Mouse (Mus musculus) midbrain, embryonic 10.5 days (tissue): Measurements from ENCODE around the gene Vezt. TPM values are rescaled to one million over a fixed set of nuclear protein-coding genes. Genes with fewer than 3 reads are reported as not detected.

Experiments
- DNase-seq: peaks from one replicate; pipeline ENCODE4 v3.0.0-alpha.2; 2017; ENCODE audit warnings: low spot score
- H3K27ac ChIP-seq: fragments of 300-500 bp; sonication (generic); replicated peaks from 2 replicates; pipeline ENCODE4 v1.5.1; 2016; ENCODE audit warnings: mild to moderate bottlenecking
- H3K27me3 ChIP-seq: fragments of 300-500 bp; sonication (generic); 2 replicates; pipeline ENCODE4 v1.6.1; 2016; ENCODE audit warnings: low read depth, mild to moderate bottlenecking; ENCODE audit not compliant: poor library complexity, severe bottlenecking
- H3K36me3 ChIP-seq: fragments of 300-500 bp; sonication (generic); 2 replicates; pipeline ENCODE4 v1.6.1; 2016; ENCODE audit warnings: mild to moderate bottlenecking, moderate library complexity
- H3K4me1 ChIP-seq: fragments of 300-500 bp; sonication (generic); 2 replicates; pipeline ENCODE4 v1.6.1; 2016
- H3K4me3 ChIP-seq: fragments of 300-500 bp; sonication (generic); 2 replicates; pipeline ENCODE4 v1.5.1; 2016; ENCODE audit warnings: mild to moderate bottlenecking, moderate library complexity
- H3K9me3 ChIP-seq: fragments of 300-500 bp; sonication (generic); replicated peaks from 2 replicates; pipeline ENCODE4 v1.6.1; 2016; ENCODE audit warnings: mild to moderate bottlenecking
- WGBS: fragments of 180-500 bp; shearing (Covaris S2); methylation state at CpG from one replicate; pipeline ENCODE4 v1.1.7; 2016; 5-methylcytosine and 5-hydroxymethylcytosine counted together
- microRNA counts: library from miRNA; unstranded; fragments of <30 nt; microRNA quantifications from one replicate; lab custom pipeline; 2017
- microRNA-seq: library from miRNA; unstranded; fragments of <30 nt; microRNA quantifications from one replicate; pipeline ENCODE4, GENCODE M21; 2017
- polyA plus RNA-seq: library from polyadenylated mRNA; unstranded; fragments of >200 nt; fragmentation: Nextera tagmentation; extraction: Ambion mirVana; gene quantifications from 2 replicates; pipeline ENCODE4 v1.2.1, GENCODE M21; 2016

Gene Vezt
- polyA plus RNA-seq, 1 experiment from 2014 or later, result 29.6 TPM

- Histone ChIP-seq H3K4me1 (peaks cover 17% of the 10 kb centered on the region), H3K4me3 (no peak overlapping the region), H3K9me3 (no peaks in the 10 kb centered on the region), H3K27me3 (no peaks in the 10 kb centered on the region), H3K36me3 (no peaks in the 10 kb centered on the region), H3K27ac (no peak overlapping the region)
- WGBS, result 86% methylated on average over 4 of the region's 4 CpGs
- no peak for DNase-seq
Measured at GRCm38 (mm10) chr10:93892551-93892950, 143.1 kb downstream of the Vezt start.

DNA sequence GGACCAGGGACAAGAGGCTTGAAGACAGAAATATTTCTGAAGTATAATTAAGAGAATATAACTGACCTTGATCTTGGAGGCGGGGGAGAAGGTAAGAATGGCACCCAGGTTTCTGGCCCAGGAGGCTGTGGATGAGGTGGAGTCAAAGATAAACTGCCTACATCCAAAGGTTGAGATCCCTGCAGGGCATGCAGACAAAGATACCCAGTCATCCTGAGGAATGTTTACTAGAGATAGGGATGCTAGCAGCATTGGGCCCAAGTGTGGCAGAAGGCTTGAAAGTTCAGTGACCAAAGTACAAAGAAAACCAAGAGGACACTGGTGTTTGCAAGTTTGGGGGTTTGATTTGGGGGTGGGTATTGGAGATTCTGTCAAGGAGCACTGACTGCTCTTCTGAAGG, 144.6 kb downstream of the Vezt start:
- peaks cover 12% of the 10 kb centered on the region for H3K36me3 ChIP-seq
- H3K27ac ChIP-seq, result no peak overlapping the region
- DNase-seq, result no peak
- H3K9me3 ChIP-seq, result no peaks in the 10 kb centered on the region
- no peak overlapping the region for H3K4me3 ChIP-seq
- whole genome bisulfite sequencing, result 87% methylated on average over 1 of the region's 1 CpGs
- H3K27me3 ChIP-seq, result no peaks in the 10 kb centered on the region
- H3K4me1 ChIP-seq, result peaks cover 17% of the 10 kb centered on the region

- WGBS, result 68% methylated on average over 4 of the region's 4 CpGs
- Histone ChIP-seq H3K9me3 (no peaks in the 10 kb centered on the region), H3K36me3 (peaks cover 17% of the 10 kb centered on the region), H3K4me1 (peaks cover 17% of the 10 kb centered on the region), H3K27me3 (no peaks in the 10 kb centered on the region), H3K4me3 (peak overlapping the region; percentile 86), H3K27ac (peak overlapping the region; percentile 94)
- DNase-seq, result no peak
Measured at GRCm38 (mm10) chr10:93890565-93890964, 145.1 kb downstream of the Vezt start.

GRCm38 (mm10) chr10:93889976-93890375, 145.6 kb downstream of the Vezt start:
- Histone ChIP-seq H3K27me3 (no peaks in the 10 kb centered on the region), H3K9me3 (no peaks in the 10 kb centered on the region), H3K4me1 (peaks cover 17% of the 10 kb centered on the region), H3K36me3 (peaks cover 22% of the 10 kb centered on the region), H3K27ac (peak overlapping the region; percentile 94), H3K4me3 (peak overlapping the region; percentile 86)
- no peak for DNase-seq
- WGBS, result 1% methylated on average over 22 of the region's 22 CpGs

DNA sequence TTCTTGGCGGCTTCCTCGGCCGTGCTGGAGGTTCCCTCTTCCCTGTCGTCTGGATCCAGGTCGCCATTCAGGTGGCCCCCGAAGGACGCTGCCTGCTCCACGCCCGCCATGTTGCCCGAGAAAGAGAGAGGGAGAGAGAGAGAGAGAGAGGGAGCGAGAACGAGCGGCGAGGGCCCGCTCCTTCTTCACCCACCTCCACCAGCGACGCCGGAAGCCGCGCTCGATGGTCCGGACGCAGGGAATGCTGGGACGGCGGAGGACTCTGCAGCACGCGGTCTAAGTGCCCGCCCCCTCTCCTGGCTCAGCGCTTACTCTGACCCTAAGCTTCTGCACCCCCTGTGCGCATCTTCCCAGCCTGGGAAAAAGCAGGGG, 146.1 kb downstream of the Vezt start:
- H3K36me3 ChIP-seq, result peaks cover 27% of the 10 kb centered on the region
- peak overlapping the region; percentile 94 for H3K27ac ChIP-seq
- H3K27me3 ChIP-seq, result no peaks in the 10 kb centered on the region
- H3K4me1 ChIP-seq, result peaks cover 17% of the 10 kb centered on the region
- peak overlapping the region; percentile 86 for H3K4me3 ChIP-seq
- 0% methylated on average over 26 of the region's 30 CpGs for WGBS
- peak; percentile 93 for DNase-seq
- H3K9me3 ChIP-seq, result no peaks in the 10 kb centered on the region

MicroRNAs within 50 kb of the gene (microRNA counts, 519-probe panel; counts per million panel counts)
- 6,289 counts per million, percentile 58 among the panel's probes with 10 or more counts for microRNA mmu-miR-331-3p (lab: Ali Mortazavi, UCI)
- microRNA mmu-miR-331-5p (lab: Ali Mortazavi, UCI), result not detected

Small RNA genes lying within 50 kb of the gene (microRNA-seq; reads per million reads assigned to microRNA genes)
- 174 reads per million, percentile 58 among the genes with 10 or more reads in this experiment for gene Mir331

Other genes with a start within 250 kb of the Vezt start
- 21.1 and 25.7 TPM in 2 replicates for gene Usp44, start 204.3 kb downstream of the Vezt start, polyA plus RNA-seq
- 221 and 231 TPM in 2 replicates for gene Metap2, start 138.7 kb downstream of the Vezt start, polyA plus RNA-seq
- 4.5 TPM in 2 replicates for gene Fgd6, start 184 bp upstream of the Vezt start, polyA plus RNA-seq
- 12.3 and 12.6 TPM in 2 replicates for gene Nr2c1, start 112.2 kb upstream of the Vezt start, polyA plus RNA-seq
- gene Ndufa12, start 162.9 kb upstream of the Vezt start, polyA plus RNA-seq, result 601 and 607 TPM in 2 replicates